Mouse (Mus musculus): ENCODE results near the gene Olfr888. TPM values are rescaled to one million over a fixed set of nuclear protein-coding genes. Genes with fewer than 3 reads are reported as not detected.

Olfr888 gene
- total RNA-seq (2023): not detected in 4 replicates

DNA sequence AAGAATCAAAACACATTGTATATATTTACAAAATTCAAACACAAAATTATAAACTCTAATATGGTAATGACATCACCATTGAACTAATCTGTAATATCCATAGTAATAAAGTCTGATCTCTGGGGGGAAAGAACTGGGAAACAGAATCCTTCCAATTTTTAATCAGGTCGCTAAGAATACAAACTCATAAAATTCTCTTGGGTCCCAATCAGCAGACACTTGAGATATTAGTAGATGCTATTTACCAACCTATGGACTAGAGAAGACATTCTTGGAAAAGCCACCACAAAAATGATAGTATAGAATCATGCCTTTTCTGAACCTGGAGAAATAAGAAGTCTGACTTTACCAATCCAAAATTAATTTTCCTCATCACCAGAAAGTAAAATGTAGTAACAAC, at the start of gene Olfr888:
Olfr888 (plus strand) TSS at position 301 of the 400 bp plus-strand sequence.

DNA sequence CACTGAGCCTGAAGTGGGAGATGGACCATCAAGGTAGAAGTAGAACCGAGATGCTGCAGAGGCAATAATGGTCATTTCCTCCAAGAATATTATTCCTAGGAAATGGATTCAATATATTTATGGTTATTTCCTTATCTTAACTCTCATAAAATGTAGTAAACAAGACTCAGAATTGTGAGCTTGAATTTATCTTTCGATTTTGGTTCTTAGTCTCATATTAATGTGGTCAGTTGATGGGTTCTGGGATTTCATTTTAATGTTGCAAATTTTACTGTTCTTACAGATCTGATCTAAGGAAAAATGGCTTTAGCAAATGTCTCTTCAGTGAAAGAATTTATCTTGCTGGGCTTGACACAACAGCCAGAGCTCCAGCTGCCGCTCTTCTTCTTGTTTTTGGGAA, 46.9 kb upstream of the Olfr888 start, which contains the start of gene Olfr885:
Olfr885 (plus strand) TSS at position 301 of the 400 bp plus-strand sequence.

DNA sequence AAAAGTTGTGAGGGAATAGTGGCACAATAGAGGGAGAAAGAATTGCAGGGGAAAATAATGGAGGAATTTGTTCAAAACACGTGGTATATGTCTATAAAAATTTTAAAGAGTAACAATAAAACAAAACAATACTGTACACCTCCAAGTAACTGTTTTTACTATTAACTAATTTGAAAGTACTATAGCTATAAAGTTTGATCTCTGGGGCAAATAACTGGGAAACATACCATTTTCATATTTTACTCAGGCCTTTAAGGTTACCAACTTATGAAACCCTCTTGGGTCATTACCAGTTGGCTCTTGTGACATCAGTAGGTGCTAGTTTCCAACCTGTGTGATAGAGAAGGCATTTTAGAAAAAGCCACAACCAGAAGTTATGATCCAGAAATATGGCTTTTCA, 24.2 kb upstream of the Olfr888 start, which contains the start of gene Olfr887:
Olfr887 (plus strand) TSS at position 301 of the 400 bp plus-strand sequence.

DNA sequence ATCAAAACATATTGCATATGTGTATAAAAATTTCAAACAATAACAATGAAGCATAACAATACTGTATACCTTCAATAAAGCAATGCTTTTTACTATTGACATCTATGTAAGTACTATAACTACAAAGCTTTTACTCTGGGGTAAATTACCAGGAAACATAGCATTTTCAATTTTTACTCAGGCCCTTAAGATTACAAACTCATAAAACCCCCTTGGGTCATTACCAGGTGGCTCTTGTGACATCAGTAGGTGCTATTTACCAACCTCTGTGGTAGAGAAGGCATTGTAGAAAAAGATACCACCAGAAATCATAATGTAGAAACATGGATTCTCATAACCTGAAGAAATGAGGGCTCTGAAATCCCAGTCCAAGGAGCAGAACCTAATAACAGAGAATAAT, 7.0 kb downstream of the Olfr888 start, which contains the start of gene Olfr889:
Olfr889 (plus strand) TSS at position 301 of the 400 bp plus-strand sequence.

DNA sequence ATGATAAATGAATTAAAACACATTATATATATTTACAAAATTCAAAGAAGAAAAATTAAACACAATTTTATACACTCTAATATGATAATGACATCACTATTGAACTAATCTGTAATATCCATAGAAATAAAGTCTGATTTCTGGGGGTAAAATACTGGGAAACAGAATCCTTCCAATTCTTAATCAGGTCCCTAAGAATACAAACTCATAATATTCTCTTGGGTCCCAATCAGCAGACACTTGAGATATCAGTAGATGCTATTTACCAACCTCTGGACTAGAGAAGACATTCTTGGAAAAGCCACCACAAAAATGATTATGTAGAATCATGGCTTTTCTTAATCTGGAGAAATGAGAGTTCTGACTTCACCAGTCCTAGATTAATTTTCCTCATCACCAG, 34.3 kb downstream of the Olfr888 start, which contains the start of gene Olfr890:
Olfr890 (plus strand) TSS at position 301 of the 400 bp plus-strand sequence.

Other genes with a start within 250 kb of the Olfr888 start
- not detected in 4 replicates for gene Olfr145, start 211.4 kb upstream of the Olfr888 start, total RNA-seq (2023)
- gene Olfr878, start 190.3 kb upstream of the Olfr888 start, total RNA-seq (2023): not detected in 4 replicates
- not detected in 4 replicates for gene Olfr881, start 116.3 kb upstream of the Olfr888 start, total RNA-seq (2023)
- not detected in 4 replicates for gene Olfr883, start 82.3 kb upstream of the Olfr888 start, total RNA-seq (2023)
- gene Olfr884, start 61.6 kb upstream of the Olfr888 start, total RNA-seq (2023): not detected in 4 replicates
- not detected in 4 replicates for gene Olfr885, start 46.8 kb upstream of the Olfr888 start, total RNA-seq (2023)
- not detected in 4 replicates for gene Olfr887, start 24.1 kb upstream of the Olfr888 start, total RNA-seq (2023)
- gene Olfr889, start 7.1 kb downstream of the Olfr888 start, total RNA-seq (2023): 0.09 to 0.19 TPM in 2 of 4 replicates, not detected in the others
- not detected in 4 replicates for gene Olfr890, start 34.4 kb downstream of the Olfr888 start, total RNA-seq (2023)
- not detected in 4 replicates for gene Olfr891, start 72.7 kb downstream of the Olfr888 start, total RNA-seq (2023)
- not detected in 4 replicates for gene Olfr893, start 100.2 kb downstream of the Olfr888 start, total RNA-seq (2023)
- gene Olfr894, start 109.9 kb downstream of the Olfr888 start, total RNA-seq (2023): not detected in 4 replicates
- gene Olfr143, start 144.6 kb downstream of the Olfr888 start, total RNA-seq (2023): not detected in 4 replicates
- not detected in 4 replicates for gene Olfr895, start 159.7 kb downstream of the Olfr888 start, total RNA-seq (2023)
- gene Olfr896-ps1, start 183.0 kb downstream of the Olfr888 start, total RNA-seq (2023): not detected in 4 replicates
- not detected in 4 replicates for gene Olfr25, start 220.9 kb downstream of the Olfr888 start, total RNA-seq (2023)
- not detected in 4 replicates for gene Olfr898, start 240.3 kb downstream of the Olfr888 start, total RNA-seq (2023)

Data from B cell, adult 62 days (primary cell).